Mouse (Mus musculus) hindbrain, embryonic 16.5 days (tissue): ENCODE measurements around the gene Prelp. TPM values are rescaled to one million over a fixed set of nuclear protein-coding genes. Genes with fewer than 3 reads are reported as not detected.

Experiments
- ATAC-seq: fragments of 200-750 bp; cut with Nextera tagmentation; 2 replicates; pipeline ENCODE4 v1.8.0; 2017; ENCODE audit warnings: moderate TSS enrichment, moderate library complexity
- H3K27ac ChIP-seq: fragments of 300-500 bp; sonication (generic); 2 replicates; pipeline ENCODE4 v1.5.1; 2014; ENCODE audit warnings: low read depth, mild to moderate bottlenecking, control low read depth, low read length, moderate library complexity
- H3K27me3 ChIP-seq: fragments of 300-500 bp; sonication (generic); replicated peaks from 2 replicates; pipeline ENCODE4 v1.6.1; 2014; ENCODE audit warnings: low read length; ENCODE audit not compliant: control insufficient read depth, insufficient read depth
- H3K36me3 ChIP-seq: fragments of 300-500 bp; sonication (generic); 2 replicates; pipeline ENCODE4 v1.6.1; 2014; ENCODE audit warnings: mild to moderate bottlenecking, low read length, moderate library complexity, mixed read lengths; ENCODE audit not compliant: control insufficient read depth, insufficient read depth
- H3K4me1 ChIP-seq: fragments of 300-500 bp; sonication (generic); 2 replicates; pipeline ENCODE4 v1.6.1; 2014; ENCODE audit warnings: low read depth, low read length; ENCODE audit not compliant: control insufficient read depth, insufficient read depth
- H3K4me2 ChIP-seq: fragments of 300-500 bp; sonication (generic); 2 replicates; pipeline ENCODE4 v1.6.1; 2014; ENCODE audit warnings: mild to moderate bottlenecking, low read length, control low read depth, moderate library complexity
- H3K4me3 ChIP-seq: fragments of 300-500 bp; sonication (generic); 2 replicates; pipeline ENCODE4 v1.5.1; 2014; ENCODE audit warnings: mild to moderate bottlenecking, low read length, control low read depth, moderate library complexity
- H3K9ac ChIP-seq: fragments of 300-500 bp; sonication (generic); 2 replicates; pipeline ENCODE4 v1.6.1; 2014; ENCODE audit warnings: low read depth, mild to moderate bottlenecking, control low read depth, low read length, moderate library complexity
- H3K9me3 ChIP-seq: fragments of 300-500 bp; sonication (generic); 2 replicates; pipeline ENCODE4 v1.6.1; 2014; ENCODE audit warnings: mild to moderate bottlenecking, low read length, moderate library complexity; ENCODE audit not compliant: control insufficient read depth
- WGBS: fragments of 180-500 bp; shearing (Covaris S2); extraction: QIAGEN DNeasy Blood & Tissue Kit; methylation state at CpG from one replicate; pipeline ENCODE4 v1.1.7; 2014; 5-methylcytosine and 5-hydroxymethylcytosine counted together
- polyA plus RNA-seq: library from polyadenylated mRNA; unstranded; fragments of >200 nt; fragmentation: Nextera tagmentation; extraction: Ambion mirVana; gene quantifications from 2 replicates; pipeline ENCODE4 v1.2.1, GENCODE M21; 2015

The Prelp gene
- polyA plus RNA-seq, 1 experiment from 2014 or later, result 12.0 TPM

- 26% methylated on average over 7 of the region's 7 CpGs for WGBS
- Histone ChIP-seq H3K27ac (no peak overlapping the region), H3K9me3 (0 out of 2 replicates have a peak, but pooled peaks cover 3% of the 10 kb centered on the region), H3K9ac (no peak overlapping the region), H3K27me3 (no peaks in the 10 kb centered on the region), H3K4me2 (peak overlapping the region; percentile 18; the same call in 1 of the 2 replicates), H3K36me3 (no peaks in the 10 kb centered on the region), H3K4me3 (no peak overlapping the region), H3K4me1 (peaks cover 5% of the 10 kb centered on the region)
- peak; percentile 55 for ATAC-seq
Measured at GRCm38 (mm10) chr1:133924141-133924875, 3.1 kb upstream of the Prelp start.

GRCm38 (mm10) chr1:133923071-133923470 is 1.9 kb upstream of the Prelp start:
- Histone ChIP-seq H3K9me3 (0 out of 2 replicates have a peak, but pooled peaks cover 3% of the 10 kb centered on the region), H3K4me1 (peaks cover 7% of the 10 kb centered on the region), H3K4me3 (no peak overlapping the region), H3K27ac (no peak overlapping the region), H3K9ac (no peak overlapping the region), H3K36me3 (no peaks in the 10 kb centered on the region), H3K4me2 (no peak overlapping the region), H3K27me3 (no peaks in the 10 kb centered on the region)
- ATAC-seq, result no peak
- WGBS, result 89% methylated on average over 5 of the region's 5 CpGs

- no peaks in the 10 kb centered on the region for H3K9me3 ChIP-seq
- WGBS, result 14% methylated on average over 3 of the region's 3 CpGs
- H3K4me3 ChIP-seq, result no peak overlapping the region
- H3K9ac ChIP-seq, result no peak overlapping the region; the same call in 1 of the 2 replicates
- peak overlapping the region; percentile 4; the same call in 1 of the 2 replicates for H3K4me2 ChIP-seq
- H3K36me3 ChIP-seq, result no peaks in the 10 kb centered on the region
- H3K4me1 ChIP-seq, result peaks cover 20% of the 10 kb centered on the region
- peak; percentile 10; the same call in 1 of the 2 replicates for ATAC-seq
- peak overlapping the region; percentile 26; the same call in 1 of the 2 replicates for H3K27ac ChIP-seq
- H3K27me3 ChIP-seq, result no peaks in the 10 kb centered on the region
Measured at GRCm38 (mm10) chr1:133920876-133921275, 338 bp downstream of the Prelp start.

- peaks cover 21% of the 10 kb centered on the region for H3K4me1 ChIP-seq
- H3K27ac ChIP-seq, result 0 out of 2 replicates have a peak overlapping the region, but pooled peaks have one; percentile 14
- H3K36me3 ChIP-seq, result no peaks in the 10 kb centered on the region
- H3K4me2 ChIP-seq, result peak overlapping the region; percentile 15
- no peak overlapping the region for H3K9ac ChIP-seq
- WGBS, result 18% methylated on average over 3 of the region's 3 CpGs
- H3K4me3 ChIP-seq, result no peak overlapping the region
- no peak for ATAC-seq
- H3K27me3 ChIP-seq, result no peaks in the 10 kb centered on the region
- H3K9me3 ChIP-seq, result no peaks in the 10 kb centered on the region
Measured at GRCm38 (mm10) chr1:133920401-133920800, 813 bp downstream of the Prelp start.

GRCm38 (mm10) chr1:133918088-133918470 is 3.1 kb downstream of the Prelp start:
- Histone ChIP-seq H3K4me1 (peaks cover 21% of the 10 kb centered on the region), H3K4me3 (0 out of 2 replicates have a peak overlapping the region, but pooled peaks have one; percentile 3), H3K9me3 (no peaks in the 10 kb centered on the region), H3K27ac (peak overlapping the region; percentile 33; the same call in 1 of the 2 replicates), H3K9ac (no peak overlapping the region), H3K36me3 (no peaks in the 10 kb centered on the region), H3K27me3 (no peaks in the 10 kb centered on the region), H3K4me2 (peak overlapping the region; percentile 28)
- no peak; the same call in 1 of the 2 replicates for ATAC-seq
- WGBS, result 36% methylated on average over 6 of the region's 6 CpGs

GRCm38 (mm10) chr1:133917456-133918087 is 3.6 kb downstream of the Prelp start:
- no peaks in the 10 kb centered on the region for H3K9me3 ChIP-seq
- ATAC-seq, result peak; percentile 32
- no peak overlapping the region for H3K9ac ChIP-seq
- H3K27ac ChIP-seq, result peak overlapping the region; percentile 33; the same call in 1 of the 2 replicates
- 0 out of 2 replicates have a peak overlapping the region, but pooled peaks have one; percentile 3 for H3K4me3 ChIP-seq
- 15% methylated on average over 11 of the region's 11 CpGs for WGBS
- peaks cover 21% of the 10 kb centered on the region for H3K4me1 ChIP-seq
- no peaks in the 10 kb centered on the region; the same call in 1 of the 2 replicates for H3K27me3 ChIP-seq
- H3K36me3 ChIP-seq, result no peaks in the 10 kb centered on the region
- H3K4me2 ChIP-seq, result peak overlapping the region; percentile 28

- Histone ChIP-seq H3K36me3 (no peaks in the 10 kb centered on the region), H3K27me3 (no peaks in the 10 kb centered on the region; the same call in 1 of the 2 replicates), H3K9ac (no peak overlapping the region), H3K4me2 (peak overlapping the region; percentile 6; the same call in 1 of the 2 replicates), H3K9me3 (no peaks in the 10 kb centered on the region), H3K4me1 (peaks cover 17% of the 10 kb centered on the region), H3K27ac (no peak overlapping the region; the same call in 1 of the 2 replicates), H3K4me3 (no peak overlapping the region)
- WGBS, result 45% methylated on average over 8 of the region's 8 CpGs
- ATAC-seq, result no peak
Measured at GRCm38 (mm10) chr1:133915723-133916355, 5.4 kb downstream of the Prelp start.

GRCm38 (mm10) chr1:133915115-133915514 is 6.1 kb downstream of the Prelp start:
- WGBS, result 86% methylated on average over 13 of the region's 13 CpGs
- H3K4me3 ChIP-seq, result no peak overlapping the region
- no peaks in the 10 kb centered on the region for H3K36me3 ChIP-seq
- no peaks in the 10 kb centered on the region; the same call in 1 of the 2 replicates for H3K27me3 ChIP-seq
- peaks cover 16% of the 10 kb centered on the region for H3K4me1 ChIP-seq
- ATAC-seq, result no peak
- no peak overlapping the region for H3K27ac ChIP-seq
- H3K9me3 ChIP-seq, result no peaks in the 10 kb centered on the region
- no peak overlapping the region for H3K4me2 ChIP-seq
- H3K9ac ChIP-seq, result no peak overlapping the region
